Mouse (Mus musculus) brain, adult 10 weeks (tissue): ENCODE measurements around the gene Dpep2nb. TPM values are rescaled to one million over a fixed set of nuclear protein-coding genes. Genes with fewer than 3 reads are reported as not detected.

Source experiments
- polyA plus RNA-seq: library from polyadenylated mRNA; stranded (reverse); fragments of 350-450 nt; fragmentation: Illumina TruSeq; extraction: RNeasy Lipid Tissue Mini Kit (QIAGEN cat#74804); gene quantifications from one replicate; pipeline ENCODE4 v1.2.3, GENCODE M21; 2015; ENCODE audit warnings: low read depth, low replicate concordance

Dpep2nb gene
- polyA plus RNA-seq = not detected

GRCm38 (mm10) chr8:106005875-106006274, at the start of gene Dpep2nb:
Gene Dpep2nb (minus strand): TSS chr8:106005975.

GRCm38 (mm10) chr8:106011643-106011986, 5.8 kb upstream of the Dpep2nb start, which contains the start of gene Ddx28:
Gene Ddx28 (minus strand): TSS chr8:106011882.

GRCm38 (mm10) chr8:105990856-105991387, 14.9 kb downstream of the Dpep2nb start, which contains the start of gene Dus2:
Gene Dus2 (plus strand): TSS chr8:105991337.

GRCm38 (mm10) chr8:105979325-105979724, 26.4 kb downstream of the Dpep2nb start, which contains the start of gene Dpep3:
Gene Dpep3 (minus strand): TSS chr8:105979429.

GRCm38 (mm10) chr8:105965905-105966341, 39.9 kb downstream of the Dpep2nb start, which contains the start of gene Slc12a4:
Gene Slc12a4 (minus strand): TSS chr8:105966097.

Other genes with a start within 250 kb of the Dpep2nb start
- 22.9 TPM for gene Gfod2, start 247.3 kb downstream of the Dpep2nb start, polyA plus RNA-seq
- gene Ranbp10, start 178.6 kb downstream of the Dpep2nb start, polyA plus RNA-seq = 17.1 TPM
- 0.71 TPM for gene Tsnaxip1, start 178.2 kb downstream of the Dpep2nb start, polyA plus RNA-seq
- 13.9 TPM for gene Cenpt, start 152.7 kb downstream of the Dpep2nb start, polyA plus RNA-seq
- 37.5 TPM for gene Thap11, start 150.8 kb downstream of the Dpep2nb start, polyA plus RNA-seq
- 102 TPM for gene Nutf2, start 145.4 kb downstream of the Dpep2nb start, polyA plus RNA-seq
- gene Edc4, start 125.1 kb downstream of the Dpep2nb start, polyA plus RNA-seq = 36.3 TPM
- 2.5 TPM for gene Nrn1l, start 112.4 kb downstream of the Dpep2nb start, polyA plus RNA-seq
- 5.9 TPM for gene Pskh1, start 105.5 kb downstream of the Dpep2nb start, polyA plus RNA-seq
- 2.1 TPM for gene Ctrl, start 72.1 kb downstream of the Dpep2nb start, polyA plus RNA-seq
- 111 TPM for gene Psmb10, start 67.5 kb downstream of the Dpep2nb start, polyA plus RNA-seq
- 38.2 TPM for gene Lcat, start 62.6 kb downstream of the Dpep2nb start, polyA plus RNA-seq
- 14.4 TPM for gene Slc12a4, start 39.9 kb downstream of the Dpep2nb start, polyA plus RNA-seq
- not detected for gene Dpep3, start 26.5 kb downstream of the Dpep2nb start, polyA plus RNA-seq
- gene Dus2, start 14.6 kb downstream of the Dpep2nb start, polyA plus RNA-seq = 21.1 TPM
- 11.2 TPM for gene Ddx28, start 5.9 kb upstream of the Dpep2nb start, polyA plus RNA-seq
- 6.3 TPM for gene Nfatc3, start 52.9 kb upstream of the Dpep2nb start, polyA plus RNA-seq
- gene Esrp2, start 131.0 kb upstream of the Dpep2nb start, polyA plus RNA-seq = 0.79 TPM
- 22.0 TPM for gene Pla2g15, start 144.4 kb upstream of the Dpep2nb start, polyA plus RNA-seq
- 20.8 TPM for gene Slc7a6, start 162.9 kb upstream of the Dpep2nb start, polyA plus RNA-seq
- 42.2 TPM for gene Slc7a6os, start 205.0 kb upstream of the Dpep2nb start, polyA plus RNA-seq
- 36.2 TPM for gene Prmt7, start 205.0 kb upstream of the Dpep2nb start, polyA plus RNA-seq